Mouse (Mus musculus) small intestine, adult 2 months (tissue): ENCODE measurements at regions not wholly inside any gene's neighbourhood (a gene's known extent, or its start where the extent isn't known, plus 50 kb on each side); places are given as distances from the start of the nearest gene placed in this dataset.

Experiments
- CTCF ChIP-seq: fragments of 200-500 bp; IDR thresholded peaks from 2 replicates; pipeline ENCODE4 v1.5.1; 2012; ENCODE audit warnings: low read depth, mild to moderate bottlenecking, control low read depth, inconsistent platforms, low read length, moderate library complexity, mixed read lengths; ENCODE audit not compliant: insufficient replicate concordance, insufficient read length; ENCODE audit errors: extremely low read depth
- POLR2A ChIP-seq: fragments of 200-500 bp; IDR thresholded peaks from 2 replicates; pipeline ENCODE4 v1.6.1; 2012; ENCODE audit warnings: low read depth, mild to moderate bottlenecking, control low read depth, inconsistent platforms, low read length, moderate library complexity

GRCm38 (mm10) chr12:49747081-49747480 is 362.1 kb downstream of the Gm43517 start:
- TF ChIP-seq POLR2A: no peak
- no peak for TF ChIP-seq CTCF
